Mouse (Mus musculus): ENCODE results near the gene Chrm1.

DNA sequence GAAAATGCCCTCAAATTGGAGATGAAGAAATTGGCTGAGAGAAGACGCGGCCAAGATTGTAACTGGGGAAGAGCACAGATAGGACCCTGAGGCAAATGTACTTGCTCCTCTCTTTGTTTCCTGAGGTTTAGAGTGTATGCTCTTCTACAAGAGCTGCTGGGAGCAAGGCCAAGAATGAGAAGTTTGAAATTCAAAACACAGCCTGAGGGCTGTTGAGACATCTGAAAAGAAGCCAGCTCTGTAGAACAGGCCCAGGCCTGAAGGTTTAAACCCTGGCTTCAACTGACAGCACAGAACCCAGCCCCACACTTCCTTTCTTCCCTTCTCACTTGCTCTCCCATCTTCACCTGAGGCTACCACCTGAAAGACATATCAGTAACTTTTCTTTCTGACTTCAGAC lies 46.5 kb downstream of the Chrm1 start:
- TF ChIP-seq CTCF (IDR thresholded peaks at IDR 0.05; ENCODE audit: control insufficient read depth, insufficient read depth, insufficient read length) (no peak), MAX (IDR thresholded peaks at IDR 0.05) (no peak), CEBPB (IDR thresholded peaks at IDR 0.05; ENCODE audit: low read depth) (no peak), USF1 (IDR thresholded peaks at IDR 0.05; ENCODE audit: low read depth) (no peak), MYOD1 (IDR thresholded peaks at IDR 0.05; ENCODE audit: control insufficient read depth, insufficient read length, low read depth) (no peak), MYOG (IDR thresholded peaks at IDR 0.05; ENCODE audit: control insufficient read depth, extremely low read depth, insufficient read length) (no peak), FOSL1 (IDR thresholded peaks at IDR 0.05; ENCODE audit: insufficient read depth, low read length, poor library complexity, severe bottlenecking) (no peak)
